Mouse (Mus musculus) fat pad, adult 2 months (tissue): ENCODE results near the gene Prom2.
A peak's percentile ranks its signal among the peaks of the same experiment; 100 is the strongest.

ENCODE experiments used
- DNase-seq: peaks from one replicate; pipeline ENCODE4 v3.0.0-alpha.2; 2011; ENCODE audit warnings: low read depth, low spot score; ENCODE audit errors: extremely low read depth

The Prom2 gene

DNA sequence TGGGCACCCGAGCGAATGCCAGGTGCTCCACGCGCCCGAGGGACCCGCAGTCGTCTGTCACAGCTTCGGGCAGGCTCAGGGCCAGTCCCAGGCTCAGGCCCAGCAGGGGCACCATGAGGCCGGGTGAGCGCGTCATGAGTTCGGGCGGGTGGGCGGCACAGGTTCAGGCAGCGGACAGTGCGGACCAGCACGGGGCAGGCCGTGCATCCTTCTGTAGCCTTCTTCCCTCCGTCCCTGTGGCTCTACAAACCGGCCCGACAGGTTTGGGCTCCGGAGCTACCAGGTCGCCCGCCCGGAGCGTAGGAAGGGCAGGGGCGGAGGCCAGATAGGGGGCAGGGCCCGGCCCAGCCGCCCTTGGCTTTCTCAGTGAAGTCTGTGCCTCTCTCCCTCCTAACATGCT lies at the start of gene Prom2:
TSS of gene Prom2 (minus strand) at position 283 of the 400 bp plus-strand sequence.
- DNase-seq = peak; percentile 14

DNA sequence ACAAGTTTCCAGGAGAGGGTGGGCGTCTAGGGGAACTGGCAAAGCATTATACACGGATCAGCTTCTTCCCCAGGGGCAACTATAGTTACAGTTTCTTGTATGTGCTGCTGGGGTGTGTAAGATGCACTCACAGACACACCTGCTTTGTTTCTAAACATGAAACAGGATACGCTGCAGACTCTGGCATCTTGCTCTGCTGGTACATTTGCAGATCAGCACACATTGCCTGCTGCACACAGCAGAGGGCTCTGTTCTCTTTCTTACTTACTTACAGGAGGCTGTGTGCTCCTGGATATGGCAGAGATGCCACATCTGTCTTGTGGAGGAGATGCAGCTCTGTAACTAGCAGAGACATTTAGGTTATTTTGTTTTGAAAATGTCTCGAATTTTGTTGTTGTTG lies 49.6 kb upstream of the Prom2 start:
- no peak for DNase-seq

DNA sequence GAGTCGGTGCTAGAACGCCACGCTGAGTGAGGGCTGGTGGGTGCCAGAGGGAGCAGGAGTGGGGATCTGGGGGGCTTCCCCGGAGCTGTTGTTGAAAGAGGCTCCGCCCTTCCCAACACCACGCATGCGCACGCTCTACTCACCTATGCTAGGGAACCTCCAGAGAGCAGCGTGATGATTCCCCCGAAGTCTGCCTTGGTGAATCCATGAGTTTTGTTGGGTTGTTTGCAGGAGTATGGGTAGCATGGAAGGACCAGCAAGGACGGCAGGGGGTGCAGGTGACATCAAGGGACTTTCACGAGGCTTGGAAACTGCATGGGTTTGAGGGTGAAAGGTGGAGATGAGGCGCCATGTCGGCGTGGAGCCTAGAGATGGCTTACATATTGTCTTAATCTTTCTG lies 48.9 kb upstream of the Prom2 start:
- DNase-seq = no peak

DNA sequence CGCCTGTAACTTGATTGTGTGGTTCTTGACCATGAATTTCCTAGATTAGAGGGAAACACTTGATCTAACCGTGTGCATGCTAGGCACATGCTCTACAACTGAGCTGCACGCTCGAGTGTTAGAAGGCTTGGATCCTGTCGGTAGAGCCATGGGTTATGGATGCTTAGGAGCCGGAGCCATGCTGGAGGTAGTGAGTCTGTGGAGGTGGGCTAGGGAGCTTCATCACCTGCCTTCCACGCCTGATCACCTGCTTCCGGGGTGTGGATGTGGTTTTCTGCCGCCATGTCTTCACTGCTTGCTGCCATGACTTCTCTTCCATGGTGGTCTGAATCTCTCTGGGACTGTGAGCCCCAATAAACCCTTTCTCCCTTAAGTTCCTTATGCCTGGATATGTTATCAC lies 47.6 kb upstream of the Prom2 start:
- DNase-seq = no peak

DNA sequence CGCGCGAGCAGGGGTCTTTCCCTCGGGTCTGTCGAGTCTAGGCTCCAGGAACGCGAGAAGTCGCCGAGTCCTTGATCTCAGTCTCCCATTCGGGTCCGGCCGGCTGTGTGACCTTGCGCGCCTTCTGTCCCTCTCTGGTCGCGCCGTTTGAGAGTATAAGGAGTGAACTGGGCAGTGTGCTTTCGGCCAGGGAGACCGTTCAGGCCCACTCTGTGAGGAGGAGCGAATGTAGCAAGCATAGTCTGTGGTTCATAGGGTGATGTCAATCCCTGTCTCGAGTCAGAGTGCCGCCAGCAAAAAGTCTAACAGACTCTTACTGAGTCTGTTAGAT lies 46.2 kb upstream of the Prom2 start:
- DNase-seq = no peak

DNA sequence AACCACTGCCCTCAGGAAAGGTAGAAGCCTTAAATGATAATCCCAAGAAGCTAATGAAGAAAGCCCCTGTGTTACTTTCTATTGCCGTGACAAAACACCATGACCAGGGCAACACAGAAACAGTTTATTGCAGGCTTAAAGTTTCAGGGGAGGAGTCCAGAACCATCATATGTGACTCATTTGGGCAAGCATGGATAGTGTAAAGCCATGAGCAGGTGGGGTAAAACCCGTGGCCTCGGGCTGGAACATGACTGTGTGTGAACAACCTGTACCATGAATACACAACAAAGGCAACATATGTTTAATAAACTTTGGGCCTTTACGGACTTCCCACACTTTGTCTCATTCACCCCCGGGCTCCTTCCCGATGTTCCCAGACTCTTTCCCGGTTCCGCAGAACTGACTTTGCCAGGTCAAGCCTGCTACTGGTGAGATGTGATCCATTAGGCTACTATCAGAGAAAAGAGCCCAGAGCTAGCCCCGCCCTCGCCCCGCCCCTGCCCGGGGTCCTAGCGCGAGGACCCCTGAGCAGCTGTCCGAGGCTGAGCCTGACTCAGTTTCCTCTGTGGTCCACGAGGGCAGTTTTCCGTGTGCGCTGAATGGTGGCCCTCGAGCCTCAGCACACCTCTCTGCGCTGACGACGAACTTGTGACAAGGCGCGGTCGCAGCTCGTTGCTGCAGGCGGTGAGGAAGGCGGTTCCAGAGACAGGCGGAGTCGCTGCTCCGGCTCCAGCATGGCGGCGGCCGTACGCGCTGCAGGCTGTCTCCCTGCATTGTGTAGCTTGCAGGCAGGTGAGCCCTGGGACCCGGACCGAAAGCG lies 45.6 kb upstream of the Prom2 start, which contains the start of the genes Zfp661 and Mrps5:
TSS of gene Zfp661 (minus strand) at position 401 of the 820 bp plus-strand sequence.
TSS of gene Mrps5 (plus strand) at position 529 of the 820 bp plus-strand sequence.
- peak; percentile 49 for DNase-seq

DNA sequence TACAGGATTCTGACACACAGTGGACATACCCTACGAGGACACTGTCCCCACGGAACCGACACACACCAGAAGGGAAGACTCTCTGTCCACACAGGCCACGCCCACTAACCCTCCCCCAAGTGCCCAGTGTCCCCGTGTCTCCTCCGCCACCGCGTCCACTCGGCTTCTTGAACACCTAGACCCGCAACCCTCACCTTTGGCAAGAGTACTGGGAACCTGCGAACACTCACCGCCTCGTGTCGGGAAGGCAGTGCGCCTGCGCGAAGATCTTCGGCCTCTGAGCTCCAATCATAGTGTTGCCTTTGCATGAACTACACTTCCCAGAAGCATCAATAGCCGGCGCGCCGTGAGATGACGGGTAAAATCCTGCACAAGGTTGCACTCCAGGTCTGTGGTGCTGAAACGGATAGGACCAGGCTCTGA lies 43.2 kb upstream of the Prom2 start:
- DNase-seq = peak; percentile 63

DNA sequence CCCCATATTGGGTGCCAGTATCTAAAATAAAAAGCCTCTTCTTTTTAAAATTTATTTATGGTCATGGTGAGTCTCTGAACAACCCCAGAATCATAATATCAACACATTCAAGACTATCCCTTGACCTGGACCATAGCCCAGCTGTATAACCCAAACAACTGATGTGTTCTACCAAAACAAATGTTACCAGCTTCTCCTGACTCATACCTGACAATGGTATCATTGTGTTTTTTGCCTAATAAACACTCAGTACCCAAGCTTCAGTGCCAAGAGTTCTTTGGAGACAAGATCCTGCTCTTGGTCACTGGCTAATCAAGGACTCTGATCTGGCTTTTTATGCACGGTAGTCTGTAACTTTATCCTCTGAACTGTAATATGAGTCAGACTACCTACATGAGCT lies 32.1 kb upstream of the Prom2 start:
- DNase-seq = peak; percentile 47

DNA sequence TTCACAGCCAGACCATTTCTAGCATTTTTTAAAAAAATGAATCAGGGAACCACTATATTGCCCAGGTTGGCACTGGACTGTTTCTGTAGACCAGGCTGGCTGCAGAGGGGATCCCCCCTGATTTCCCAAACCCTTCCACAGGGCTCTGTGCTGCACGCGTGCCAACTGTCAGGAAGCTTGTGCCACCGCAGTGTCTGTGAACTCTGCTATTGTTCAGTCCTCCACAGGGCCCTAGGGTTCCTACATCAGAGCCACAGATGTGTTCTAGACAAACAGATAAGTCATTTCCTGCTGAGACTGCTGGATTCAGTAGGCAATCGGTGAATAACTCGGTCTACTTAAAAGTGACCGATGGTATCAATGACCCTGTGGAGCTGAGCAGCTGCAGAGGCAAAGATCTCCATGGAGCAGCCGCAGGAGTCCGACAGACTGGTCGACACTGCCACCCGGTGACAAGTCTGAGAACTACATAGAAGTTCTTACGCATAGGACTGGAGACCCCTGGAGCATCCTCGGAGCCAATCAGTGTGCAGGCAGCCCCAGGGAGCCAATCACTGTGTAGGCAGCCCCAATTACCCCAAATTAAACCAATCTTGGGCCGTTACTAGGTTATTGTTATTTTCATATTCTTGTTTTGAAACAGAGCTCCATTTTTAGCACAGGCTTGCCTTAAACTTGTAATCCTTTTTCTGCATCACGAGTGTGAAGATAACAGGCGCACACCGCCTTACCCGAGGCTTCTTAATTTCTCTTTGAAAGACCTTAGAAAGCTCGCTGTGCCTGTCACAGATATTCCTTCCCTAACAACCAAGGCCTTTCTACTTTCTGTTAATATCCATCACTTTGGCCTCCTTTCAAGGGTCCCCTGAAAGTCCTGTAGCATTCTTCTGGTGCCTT lies 18.1 kb upstream of the Prom2 start:
- DNase-seq = no peak

DNA sequence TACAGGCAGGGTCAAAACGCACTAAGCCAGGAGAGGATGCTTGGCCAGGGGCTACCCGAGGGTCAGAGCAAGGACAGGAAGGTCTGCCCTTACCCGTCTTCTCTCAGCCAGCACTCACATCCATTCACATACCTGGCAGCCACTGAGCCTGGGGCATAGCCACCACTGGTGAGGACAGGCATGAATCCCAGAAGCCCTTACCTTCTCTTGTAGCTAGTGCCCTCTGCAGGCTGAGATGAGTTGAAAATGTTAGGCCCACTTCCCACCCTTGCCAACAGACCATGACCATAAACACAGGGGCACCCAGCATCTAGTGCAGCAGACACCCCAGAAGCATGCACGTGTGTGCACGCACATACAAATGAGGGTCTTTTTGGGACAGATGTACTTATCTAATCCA lies 9.8 kb upstream of the Prom2 start:
- DNase-seq = no peak

DNA sequence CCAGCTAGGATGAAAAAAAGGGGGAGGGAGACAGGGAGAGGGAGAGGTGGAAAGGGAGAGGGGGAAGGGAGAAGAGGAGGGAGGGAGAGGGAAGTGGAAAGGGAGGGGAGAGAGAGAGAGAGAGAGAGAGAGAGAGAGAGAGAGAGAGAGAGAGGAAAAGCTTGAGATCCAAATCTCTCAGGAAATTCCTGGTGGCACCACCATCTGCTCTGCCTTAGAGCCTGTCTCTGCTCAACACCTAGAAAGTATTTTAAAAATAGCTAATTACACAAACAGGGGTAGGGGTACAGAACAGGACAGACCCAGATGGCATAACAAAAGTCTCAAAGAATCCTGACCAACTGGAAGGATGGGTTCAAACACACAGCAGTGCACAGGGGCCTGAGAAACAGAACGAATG lies 9.2 kb upstream of the Prom2 start:
- no peak for DNase-seq

DNA sequence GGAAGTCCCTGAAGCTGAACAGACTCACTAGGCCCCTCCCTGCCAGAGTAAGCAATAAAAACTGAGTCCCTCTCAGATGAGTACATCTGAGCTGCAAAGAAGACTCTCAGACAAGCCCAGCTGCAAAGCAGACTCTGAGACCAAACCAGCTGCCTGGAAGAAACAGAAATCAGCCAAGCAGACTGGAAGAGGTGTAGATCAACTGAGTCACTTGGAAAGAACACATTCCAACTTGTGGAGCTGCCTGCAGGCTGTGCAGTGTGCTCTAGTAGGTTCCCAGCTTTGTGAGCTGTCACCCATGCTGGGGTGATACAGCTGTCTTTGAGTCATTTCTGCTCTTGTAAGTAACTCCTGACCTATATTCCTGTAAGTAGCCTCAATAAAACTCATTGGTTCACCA lies 8.4 kb upstream of the Prom2 start:
- DNase-seq = no peak

DNA sequence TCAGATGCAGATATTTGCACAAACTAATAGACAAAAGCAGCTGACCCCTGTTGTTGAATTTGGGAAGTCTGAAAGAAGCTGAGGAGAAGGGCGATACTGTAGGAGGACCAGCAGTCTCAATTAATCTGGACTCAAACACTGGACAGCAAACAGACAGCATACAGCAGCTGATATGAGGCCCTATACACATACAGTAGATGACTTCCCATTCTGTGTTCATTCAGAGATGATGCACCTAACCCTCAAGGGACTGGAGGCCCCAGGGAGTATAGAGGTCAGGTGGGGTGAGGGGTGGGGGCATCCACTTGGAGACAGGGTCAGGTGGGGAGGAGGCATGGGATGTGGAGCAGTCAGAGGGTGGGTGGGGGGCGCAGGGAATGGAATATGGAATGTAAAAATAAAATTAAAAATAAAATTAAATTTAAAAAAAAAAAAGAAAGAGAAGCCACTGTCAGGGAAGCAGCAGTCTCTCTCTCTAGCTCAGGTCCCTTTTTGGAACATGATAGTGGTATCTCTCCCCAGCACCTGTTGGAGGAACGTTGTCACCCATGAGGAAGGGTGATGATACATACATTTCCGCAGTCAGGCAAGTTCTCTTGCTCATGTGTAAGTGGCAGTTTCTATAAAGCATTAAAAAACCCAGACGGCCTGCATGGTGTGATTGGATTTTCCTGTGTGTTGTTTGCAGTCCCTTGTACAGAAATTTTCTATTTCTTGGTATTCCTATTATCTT lies 7.2 kb upstream of the Prom2 start:
- no peak for DNase-seq

DNA sequence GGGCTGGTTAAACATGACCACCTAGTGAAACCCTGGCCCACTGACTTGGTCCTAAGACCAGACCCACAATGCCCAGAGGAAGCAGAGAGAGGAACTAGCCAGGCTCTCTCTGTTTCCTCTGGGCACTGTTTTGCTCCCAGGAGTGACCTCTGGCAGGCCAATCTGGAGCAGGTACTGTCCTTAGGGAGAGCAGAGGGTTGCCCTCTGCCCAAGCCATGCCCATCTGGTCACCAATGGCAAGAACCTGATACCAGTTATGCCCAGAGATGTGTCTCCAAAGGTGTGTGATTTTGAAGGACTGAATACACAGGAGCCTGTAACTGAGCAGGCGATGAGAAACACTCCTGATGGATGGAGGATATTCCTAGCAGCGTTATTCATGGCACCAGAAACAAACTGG lies 430 bp upstream of the Prom2 start:
- no peak for DNase-seq

DNA sequence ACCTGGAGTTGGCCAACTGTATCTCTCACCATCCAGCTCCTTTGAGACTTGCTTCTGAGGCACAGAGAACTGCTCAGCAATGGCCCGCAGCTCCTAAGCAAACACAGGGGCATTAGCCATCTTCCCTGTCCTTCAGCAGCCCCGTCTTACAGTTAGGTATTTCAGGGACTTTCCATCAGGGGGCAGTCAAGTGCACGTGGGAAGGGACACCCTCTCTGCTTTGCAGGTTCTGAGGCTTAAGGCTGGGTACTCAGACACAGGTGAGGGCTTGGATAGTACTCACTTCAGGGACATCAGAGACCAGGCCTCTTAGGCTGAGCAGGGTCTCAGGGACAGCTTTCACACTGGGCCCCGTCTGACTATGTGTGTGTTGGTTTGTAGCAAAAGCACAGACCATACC lies 1.8 kb downstream of the Prom2 start:
- DNase-seq = no peak

DNA sequence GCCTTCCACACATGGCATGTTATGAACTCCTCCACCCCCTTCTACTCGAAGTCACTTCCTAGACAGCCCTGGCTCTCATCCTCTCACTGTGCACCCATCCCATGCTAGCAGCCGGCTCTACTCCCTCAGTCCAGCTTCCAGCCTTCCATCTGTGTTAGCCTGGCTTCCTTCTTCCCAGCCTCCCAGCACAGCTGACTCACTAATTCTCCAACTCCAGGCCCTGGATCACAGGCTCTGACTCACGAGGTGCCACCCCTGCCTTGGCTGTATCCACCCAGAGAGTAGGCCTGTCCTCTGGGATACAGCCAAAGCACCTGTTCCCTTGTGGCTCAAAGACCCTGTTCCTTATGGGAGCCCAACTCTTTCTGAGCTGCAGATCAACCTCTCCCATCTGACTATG lies 3.7 kb downstream of the Prom2 start:
- DNase-seq = no peak

DNA sequence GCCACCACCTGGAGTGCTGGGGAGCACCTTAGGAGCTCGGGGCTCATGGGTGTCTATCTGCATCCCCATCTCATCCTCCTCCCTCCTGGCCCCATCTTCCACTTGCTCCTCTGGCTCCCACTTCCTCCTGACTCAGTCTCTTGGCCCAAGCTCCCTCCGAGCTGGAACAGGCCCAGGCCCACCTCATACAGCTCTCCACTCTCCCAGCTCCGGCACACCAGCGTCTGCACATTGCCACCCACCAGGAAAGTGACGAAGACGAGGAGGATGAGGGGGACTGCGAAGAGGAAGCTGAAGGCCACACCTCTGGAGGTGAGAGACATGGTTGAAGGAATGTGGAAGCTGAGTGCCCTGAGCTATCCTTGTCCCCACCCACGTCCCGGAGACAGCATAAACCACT lies 5.9 kb downstream of the Prom2 start:
- no peak for DNase-seq

DNA sequence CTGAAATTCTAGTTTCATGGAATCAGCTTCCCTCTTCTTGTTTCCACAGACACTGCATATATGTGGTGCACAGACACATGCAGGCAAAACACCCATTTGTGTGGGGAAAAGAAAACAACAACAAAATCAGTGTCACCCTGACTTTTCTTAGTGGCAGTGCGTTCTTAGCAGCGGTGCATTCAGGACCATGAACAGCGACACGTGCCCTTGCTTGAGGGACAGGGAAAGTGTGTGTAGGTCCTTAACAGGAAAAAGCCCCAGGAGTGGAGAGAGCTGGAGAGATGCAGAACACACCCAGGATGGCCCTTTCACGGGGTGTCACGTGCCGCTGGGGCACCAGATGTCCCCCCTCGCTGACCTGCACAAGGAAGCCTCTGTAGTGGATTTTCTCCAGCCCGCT lies 8.9 kb downstream of the Prom2 start:
- no peak for DNase-seq

DNA sequence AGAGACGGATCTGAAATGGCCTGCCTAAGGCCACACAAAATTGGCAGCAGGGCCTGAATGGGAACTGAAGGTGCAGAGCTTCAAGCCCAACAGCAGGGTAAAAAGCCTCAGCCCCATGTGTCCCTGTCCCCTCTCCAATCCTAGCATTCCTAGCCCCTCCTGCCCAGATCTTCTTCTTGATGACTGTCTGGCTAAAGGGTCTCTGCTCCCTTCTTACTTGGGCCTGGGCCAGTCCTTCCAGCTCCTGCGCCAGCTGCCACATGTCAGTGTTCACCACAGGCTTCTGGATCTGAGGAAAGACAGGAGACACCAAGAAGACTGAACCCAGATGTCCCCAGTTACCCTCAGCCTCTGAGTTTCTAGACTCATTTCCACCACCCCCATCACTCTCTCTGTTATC lies 9.7 kb downstream of the Prom2 start:
- DNase-seq = no peak

DNA sequence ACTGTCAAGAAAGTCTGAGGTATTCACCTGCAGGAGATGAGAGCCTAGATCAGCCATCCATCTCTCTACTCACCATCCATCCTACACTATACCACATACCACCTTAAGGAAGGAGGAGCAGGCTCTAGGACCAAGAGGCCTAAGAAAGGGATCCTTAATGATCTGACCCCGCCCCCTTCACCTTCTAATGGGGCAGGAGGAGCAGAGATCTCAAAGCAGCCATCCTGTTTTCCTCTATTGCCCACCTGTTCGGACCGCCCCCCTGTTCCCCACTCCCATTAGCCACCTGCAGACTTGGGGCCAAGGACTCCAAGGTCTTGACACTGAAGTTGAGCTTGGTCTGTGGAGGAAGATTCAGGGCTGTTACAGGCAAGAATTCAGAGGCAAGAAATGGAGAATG lies 10.8 kb downstream of the Prom2 start:
- DNase-seq = no peak

DNA sequence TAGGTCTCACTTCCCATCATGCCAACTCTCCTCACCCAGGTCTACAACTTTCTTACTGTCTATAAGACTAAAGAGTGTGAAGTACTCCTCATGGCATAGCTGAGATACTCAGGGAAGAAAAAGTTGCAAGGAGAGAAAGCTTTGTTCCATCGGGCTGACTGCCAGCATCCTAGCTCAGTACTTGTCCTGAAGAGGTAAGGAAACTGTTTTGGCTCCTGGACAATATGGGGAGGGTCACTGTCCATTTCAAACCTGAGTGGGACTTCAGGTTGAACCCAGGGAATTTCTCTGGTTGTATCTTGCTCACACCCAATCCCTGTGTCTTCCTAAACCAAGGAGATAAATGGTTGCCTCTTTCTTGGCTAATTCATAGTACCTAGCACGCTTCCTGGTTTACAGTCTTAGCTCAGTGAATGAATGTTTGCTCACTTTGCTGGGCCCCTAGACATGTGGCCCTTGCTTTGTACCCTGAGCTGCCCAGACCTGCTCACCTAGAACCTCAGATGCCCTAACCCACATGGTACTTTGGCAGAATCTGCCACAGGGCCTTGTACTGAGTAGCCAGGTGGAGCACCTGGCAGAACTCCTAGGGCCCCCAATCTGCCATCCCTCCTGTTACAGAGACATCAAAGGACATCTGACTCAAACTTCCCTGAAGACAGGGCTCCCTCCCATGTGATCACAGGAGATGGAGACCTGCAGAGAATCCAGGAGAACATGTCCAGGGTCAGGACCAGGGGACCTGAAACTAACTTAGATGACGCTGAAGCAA lies 16.1 kb downstream of the Prom2 start:
- DNase-seq = no peak
